Mouse (Mus musculus): ENCODE data around the gene Tcf3.

DNA sequence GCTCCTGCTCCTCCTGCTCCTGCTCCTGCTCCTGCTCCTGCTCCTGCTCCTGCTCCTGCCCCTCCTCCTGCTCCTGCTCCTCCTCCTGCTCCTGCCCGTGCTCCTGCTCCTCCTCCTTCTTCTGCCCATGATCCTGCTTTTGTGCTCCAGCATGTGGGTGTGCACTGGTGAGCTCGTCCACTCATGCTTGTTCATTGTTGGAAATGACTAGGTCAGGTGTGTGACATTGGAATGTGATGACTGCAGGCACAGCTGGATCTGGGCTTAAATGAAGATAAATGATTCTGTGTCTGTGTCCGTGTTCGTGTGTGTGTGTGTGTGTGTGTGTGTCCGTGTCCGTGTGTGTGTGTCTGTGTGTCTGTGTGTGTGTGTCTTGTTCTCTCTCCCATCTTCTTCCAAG lies 65.1 kb downstream of the Tcf3 start:
- no peak for TF ChIP-seq CTCF (IDR thresholded peaks at IDR 0.05; ENCODE audit: low read depth, low read length)
- TF ChIP-seq POLR2A (IDR thresholded peaks at IDR 0.05; ENCODE audit: insufficient read depth, low read length) = no peak

All from ES-Bruce4 (cell line).